Mouse (Mus musculus) intestine, embryonic 14.5 days (tissue): ENCODE measurements at regions not wholly inside any gene's neighbourhood (a gene's known extent, or its start where the extent isn't known, plus 50 kb on each side); places are given as distances from the start of the nearest gene placed in this dataset.

Experiments
- ATAC-seq: fragments of 200-750 bp; cut with Nextera tagmentation; replicated peaks from 2 replicates; pipeline ENCODE4 v1.8.0; 2017; ENCODE audit warnings: low read depth, moderate number of reproducible peaks, moderate TSS enrichment, moderate library complexity; ENCODE audit not compliant: low FRiP score, low TSS enrichment
- DNase-seq: peaks from one replicate; pipeline ENCODE4 v3.0.0-alpha.2; 2018; ENCODE audit warnings: low spot score
- H3K27ac ChIP-seq: fragments of 300-500 bp; sonication (generic); 2 replicates; pipeline ENCODE4 v1.5.1; 2014; ENCODE audit warnings: low read depth, mild to moderate bottlenecking, control low read depth
- H3K27me3 ChIP-seq: fragments of 300-500 bp; sonication (generic); replicated peaks from 2 replicates; pipeline ENCODE4 v1.6.1; 2014; ENCODE audit warnings: low read length, control low read depth; ENCODE audit not compliant: control insufficient read depth, insufficient read depth
- H3K36me3 ChIP-seq: fragments of 300-500 bp; sonication (generic); 2 replicates; pipeline ENCODE4 v1.6.1; 2014; ENCODE audit warnings: low read length, control low read depth; ENCODE audit not compliant: control insufficient read depth, insufficient read depth
- H3K4me1 ChIP-seq: fragments of 300-500 bp; sonication (generic); replicated peaks from 2 replicates; pipeline ENCODE4 v1.6.1; 2014; ENCODE audit warnings: low read length, control low read depth, mixed read lengths; ENCODE audit not compliant: control insufficient read depth, insufficient read depth
- H3K4me2 ChIP-seq: fragments of 300-500 bp; sonication (generic); 2 replicates; pipeline ENCODE4 v1.6.1; 2014; ENCODE audit warnings: low read length
- H3K4me3 ChIP-seq: fragments of 300-500 bp; sonication (generic); 2 replicates; pipeline ENCODE4 v1.5.1; 2014; ENCODE audit warnings: low read depth, low read length, control low read depth, mixed read lengths
- H3K9ac ChIP-seq: fragments of 300-500 bp; sonication (generic); 2 replicates; pipeline ENCODE4 v1.6.1; 2014; ENCODE audit warnings: mild to moderate bottlenecking, low read length
- H3K9me3 ChIP-seq: fragments of 300-500 bp; sonication (generic); 2 replicates; pipeline ENCODE4 v1.6.1; 2016; ENCODE audit warnings: low read length, control low read depth; ENCODE audit not compliant: control insufficient read depth
- WGBS: fragments of 180-500 bp; shearing (Covaris S2); extraction: QIAGEN DNeasy Blood & Tissue Kit; methylation state at CpG from one replicate; pipeline ENCODE4 v1.1.7; 2014; 5-methylcytosine and 5-hydroxymethylcytosine counted together

GRCm38 (mm10) chr2:166361645-166362044, 206.2 kb upstream of the Sulf2 start:
- 77% methylated on average over 6 of the region's 6 CpGs for WGBS
- no peaks in the 10 kb centered on the region for H3K36me3 ChIP-seq

GRCm38 (mm10) chr2:166360786-166361185, 205.3 kb upstream of the Sulf2 start:
- Histone ChIP-seq H3K36me3 (no peaks in the 10 kb centered on the region), H3K4me2 (no peak overlapping the region), H3K4me1 (peaks cover 9% of the 10 kb centered on the region), H3K9me3 (no peaks in the 10 kb centered on the region), H3K27ac (no peak overlapping the region), H3K4me3 (no peak overlapping the region), H3K27me3 (no peaks in the 10 kb centered on the region), H3K9ac (no peak overlapping the region)
- DNase-seq (no peak), ATAC-seq (no peak)
- 55% methylated on average over 3 of the region's 3 CpGs for WGBS

More at GRCm38 (mm10) chr2:166361645-166362044, 206.2 kb upstream of the Sulf2 start:
- no peak overlapping the region for H3K27ac ChIP-seq
- no peak for ATAC-seq
- H3K9ac ChIP-seq: no peak overlapping the region
- H3K4me2 ChIP-seq: no peak overlapping the region
- no peak for DNase-seq
- no peaks in the 10 kb centered on the region for H3K9me3 ChIP-seq
- H3K4me1 ChIP-seq: peaks cover 7% of the 10 kb centered on the region
- H3K27me3 ChIP-seq: no peaks in the 10 kb centered on the region
- no peak overlapping the region for H3K4me3 ChIP-seq

GRCm38 (mm10) chr2:166359995-166360394, 204.5 kb upstream of the Sulf2 start:
- Histone ChIP-seq H3K27me3 (no peaks in the 10 kb centered on the region), H3K4me2 (no peak overlapping the region), H3K4me3 (no peak overlapping the region), H3K27ac (no peak overlapping the region), H3K9ac (no peak overlapping the region), H3K4me1 (peaks cover 9% of the 10 kb centered on the region), H3K36me3 (no peaks in the 10 kb centered on the region), H3K9me3 (no peaks in the 10 kb centered on the region)
- ATAC-seq: no peak
- WGBS: 59% methylated on average over 13 of the region's 13 CpGs
- DNase-seq: no peak

GRCm38 (mm10) chr2:166357824-166358223, 202.4 kb upstream of the Sulf2 start:
- H3K36me3 ChIP-seq: no peaks in the 10 kb centered on the region
- no peaks in the 10 kb centered on the region for H3K27me3 ChIP-seq
- H3K4me3 ChIP-seq: no peak overlapping the region
- 38% methylated on average over 7 of the region's 7 CpGs for WGBS
- ATAC-seq (no peak), DNase-seq (no peak)
- no peak overlapping the region for H3K9ac ChIP-seq
- no peaks in the 10 kb centered on the region for H3K9me3 ChIP-seq
- no peak overlapping the region for H3K4me2 ChIP-seq
- H3K4me1 ChIP-seq: peaks cover 23% of the 10 kb centered on the region
- H3K27ac ChIP-seq: no peak overlapping the region

- DNase-seq (no peak), ATAC-seq (no peak)
- 74% methylated on average over 7 of the region's 7 CpGs for WGBS
- peaks cover 31% of the 10 kb centered on the region for H3K4me1 ChIP-seq
- no peaks in the 10 kb centered on the region for H3K36me3 ChIP-seq
- H3K27me3 ChIP-seq: no peaks in the 10 kb centered on the region
- H3K9ac ChIP-seq: no peak overlapping the region
- no peak overlapping the region for H3K4me2 ChIP-seq
- no peaks in the 10 kb centered on the region for H3K9me3 ChIP-seq
- H3K4me3 ChIP-seq: no peak overlapping the region
- no peak overlapping the region for H3K27ac ChIP-seq
These were observed 200.5 kb upstream of the Sulf2 start for GRCm38 (mm10) chr2:166355944-166356343.

GRCm38 (mm10) chr2:166355446-166355845, 200.0 kb upstream of the Sulf2 start:
- Histone ChIP-seq H3K9me3 (no peaks in the 10 kb centered on the region), H3K36me3 (no peaks in the 10 kb centered on the region), H3K27me3 (no peaks in the 10 kb centered on the region), H3K9ac (no peak overlapping the region), H3K4me3 (no peak overlapping the region), H3K4me2 (no peak overlapping the region), H3K27ac (no peak overlapping the region), H3K4me1 (peaks cover 31% of the 10 kb centered on the region)
- no peak for ATAC-seq
- 49% methylated on average over 6 of the region's 6 CpGs for WGBS
- no peak for DNase-seq

- WGBS: 88% methylated on average over 4 of the region's 4 CpGs
- ATAC-seq (no peak), DNase-seq (no peak)
- Histone ChIP-seq H3K36me3 (no peaks in the 10 kb centered on the region), H3K27me3 (no peaks in the 10 kb centered on the region), H3K9ac (no peak overlapping the region), H3K4me3 (no peak overlapping the region), H3K4me2 (no peak overlapping the region), H3K9me3 (no peaks in the 10 kb centered on the region), H3K4me1 (peaks cover 31% of the 10 kb centered on the region), H3K27ac (no peak overlapping the region)
These were observed 198.9 kb upstream of the Sulf2 start for GRCm38 (mm10) chr2:166354391-166354790.

- 53% methylated on average over 12 of the region's 12 CpGs for WGBS
These were observed 198.1 kb upstream of the Sulf2 start for GRCm38 (mm10) chr2:166353447-166354111.

GRCm38 (mm10) chr2:166351984-166352383, 196.5 kb upstream of the Sulf2 start:
- Histone ChIP-seq H3K9ac (no peak overlapping the region), H3K36me3 (no peaks in the 10 kb centered on the region), H3K27ac (no peak overlapping the region), H3K4me1 (peaks cover 27% of the 10 kb centered on the region), H3K4me3 (no peak overlapping the region), H3K4me2 (no peak overlapping the region), H3K27me3 (no peaks in the 10 kb centered on the region), H3K9me3 (no peaks in the 10 kb centered on the region)
- 68% methylated on average over 5 of the region's 5 CpGs for WGBS
- ATAC-seq (no peak), DNase-seq (no peak)

More at GRCm38 (mm10) chr2:166353447-166354111, 198.1 kb upstream of the Sulf2 start:
- peak; percentile 33; the same call in 1 of the 2 replicates for ATAC-seq
- DNase-seq: no peak
- Histone ChIP-seq H3K27ac (no peak overlapping the region), H3K4me3 (no peak overlapping the region), H3K36me3 (no peaks in the 10 kb centered on the region), H3K9me3 (no peaks in the 10 kb centered on the region), H3K4me2 (no peak overlapping the region), H3K9ac (no peak overlapping the region), H3K27me3 (no peaks in the 10 kb centered on the region), H3K4me1 (peaks cover 31% of the 10 kb centered on the region)
